Mouse (Mus musculus) cerebellum, adult 2 months (tissue): ENCODE results near the gene Olfr156.

Experiments used
- CTCF ChIP-seq: fragments of 200-500 bp; IDR thresholded peaks from 2 replicates; pipeline ENCODE4 v1.5.1; 2011; ENCODE audit warnings: low read depth, mild to moderate bottlenecking, control low read depth, low read length, moderate library complexity, borderline replicate concordance; ENCODE audit not compliant: insufficient read depth
- POLR2A ChIP-seq: fragments of 200-500 bp; IDR thresholded peaks from 2 replicates; pipeline ENCODE4 v1.6.1; 2011; ENCODE audit warnings: low read length, control low read depth, borderline replicate concordance; ENCODE audit not compliant: insufficient read depth

GRCm38 (mm10) chr4:43854101-43854500 lies 30.4 kb upstream of the Olfr156 start:
- TF ChIP-seq CTCF (no peak), POLR2A (no peak)
